Mouse (Mus musculus) common myeloid progenitor, adult 5-6 weeks (primary cell): ENCODE measurements at regions not wholly inside any gene's neighbourhood (a gene's known extent, or its start where the extent isn't known, plus 50 kb on each side); places are given as distances from the start of the nearest gene placed in this dataset.
A peak's percentile ranks its signal among the peaks of the same experiment; 100 is the strongest.

ENCODE experiments used
- ATAC-seq: replicated peaks from 2 replicates; pipeline ENCODE4 v1.8.0; 2016; ENCODE audit warnings: low read depth, mild to moderate bottlenecking, moderate TSS enrichment, inconsistent platforms; ENCODE audit not compliant: poor library complexity, severe bottlenecking

DNA sequence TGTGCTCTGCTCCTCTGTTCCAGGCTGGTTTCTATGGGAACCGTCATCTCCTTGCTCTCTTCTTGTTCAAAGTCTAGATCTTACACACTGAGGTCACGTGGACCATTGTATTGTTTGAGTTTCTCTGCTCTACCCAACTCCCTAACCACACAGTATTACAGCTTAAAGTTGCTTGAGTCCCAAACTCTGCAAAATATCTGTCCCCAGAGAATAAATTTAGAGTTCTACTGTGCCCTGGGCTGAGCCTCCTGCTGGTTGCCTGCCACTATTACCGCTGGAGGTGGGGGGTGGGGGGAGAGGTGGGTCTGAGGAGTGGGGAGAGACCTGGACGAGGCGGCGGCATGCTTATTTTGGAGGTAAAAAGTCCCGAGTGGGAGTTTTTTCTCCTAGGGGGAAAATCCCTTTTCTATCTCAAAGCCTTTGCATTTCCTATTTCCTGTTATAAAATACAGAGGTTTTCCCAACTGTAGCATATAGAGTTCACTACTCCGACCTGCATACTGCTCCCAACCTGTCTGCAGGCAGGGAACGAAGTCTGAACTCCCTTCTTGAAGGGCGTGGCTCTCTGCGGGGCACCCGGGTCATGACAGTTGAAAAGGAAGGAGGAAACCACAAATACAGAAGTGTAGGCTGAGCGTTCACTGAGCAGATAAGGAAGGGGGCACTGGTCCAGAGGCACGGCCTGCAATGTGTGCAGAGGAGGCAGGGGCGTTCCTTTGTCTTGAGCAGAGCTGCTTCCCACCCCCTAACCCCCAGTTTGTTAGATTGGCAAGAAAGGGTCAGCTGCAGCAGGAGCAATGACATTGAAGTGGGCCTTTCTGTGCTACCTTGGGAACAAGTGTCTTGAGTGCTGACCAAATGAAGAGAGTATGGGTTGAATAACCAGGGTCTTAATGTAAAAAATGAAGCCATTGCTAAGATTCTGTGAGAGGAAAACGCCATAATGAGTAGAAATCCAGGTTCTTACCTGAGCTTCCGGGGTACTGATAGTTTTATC lies 188.7 kb downstream of the Akap7 start:
- peak; percentile 94 for ATAC-seq

- ATAC-seq, result no peak
Measured at GRCm38 (mm10) chr10:25114316-25114715, 187.0 kb upstream of the Arg1 start.

DNA sequence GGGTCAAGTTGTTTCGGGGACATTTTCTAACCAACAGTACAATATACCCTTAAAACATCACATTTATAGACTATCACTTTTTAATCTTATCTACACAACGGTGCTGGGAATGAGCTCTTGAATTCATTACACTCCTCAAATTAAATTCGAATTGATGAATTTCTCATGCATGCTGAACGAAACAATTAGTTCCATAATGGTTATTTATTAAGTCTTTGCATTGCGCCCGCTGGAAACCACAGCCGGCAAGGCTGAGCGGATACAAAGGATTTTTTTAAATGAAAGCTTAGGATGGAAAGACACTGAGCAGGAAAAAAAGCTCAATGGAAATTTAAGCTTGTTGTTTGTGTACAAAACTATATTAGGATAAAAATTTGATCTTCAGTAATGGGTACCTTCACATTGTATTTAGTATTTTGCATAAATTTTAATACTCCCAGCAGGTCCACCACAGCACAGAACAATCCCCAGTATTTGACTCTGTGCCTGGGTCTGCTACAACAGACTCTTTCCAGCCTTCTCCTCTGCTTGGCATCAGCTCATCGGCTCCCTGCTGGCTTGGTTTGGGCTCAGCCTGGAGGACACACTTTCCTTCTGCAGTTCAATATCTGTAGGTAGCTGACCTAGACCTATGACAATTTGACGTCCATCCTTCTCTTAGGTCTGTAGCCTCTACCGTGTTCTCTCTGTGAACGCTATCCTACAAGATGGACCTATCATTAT lies 185.3 kb upstream of the Arg1 start:
- ATAC-seq, result no peak

DNA sequence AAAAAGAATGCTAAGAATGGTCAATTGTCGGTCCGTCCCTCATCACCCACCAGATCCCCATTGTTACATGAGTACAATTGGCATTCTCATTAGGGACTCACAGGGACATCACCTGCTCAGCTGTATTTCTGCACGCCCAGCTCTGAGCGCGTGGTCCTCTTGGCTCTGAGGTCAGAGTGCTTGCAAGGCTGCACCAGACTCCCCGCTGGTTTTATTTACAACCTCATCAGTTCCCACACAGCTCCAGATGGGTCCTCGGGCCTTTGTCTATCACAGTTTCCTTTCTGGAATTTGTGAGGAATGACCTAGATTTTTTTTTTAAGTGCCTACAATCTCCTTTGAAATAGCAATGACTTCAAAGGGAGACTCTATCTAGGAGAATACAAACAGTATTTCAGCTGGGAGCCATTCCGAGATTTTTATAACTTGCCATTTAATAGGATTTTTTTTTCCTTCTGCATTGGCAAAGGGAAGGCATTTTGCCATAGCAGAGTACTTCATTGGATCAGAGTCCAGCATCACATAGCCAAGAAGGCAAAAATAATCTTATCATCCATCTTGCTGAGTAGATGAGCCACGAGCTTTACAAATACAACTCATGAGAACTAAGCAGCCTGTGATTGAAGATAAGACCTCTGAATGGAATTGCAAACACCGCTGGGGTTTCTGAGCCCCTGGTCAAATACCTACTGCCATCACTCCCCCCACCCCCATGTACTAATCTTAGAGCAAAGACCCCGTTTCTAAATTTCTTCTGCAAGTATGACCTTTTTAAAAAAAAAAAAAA lies 184.5 kb upstream of the Arg1 start:
- no peak for ATAC-seq

DNA sequence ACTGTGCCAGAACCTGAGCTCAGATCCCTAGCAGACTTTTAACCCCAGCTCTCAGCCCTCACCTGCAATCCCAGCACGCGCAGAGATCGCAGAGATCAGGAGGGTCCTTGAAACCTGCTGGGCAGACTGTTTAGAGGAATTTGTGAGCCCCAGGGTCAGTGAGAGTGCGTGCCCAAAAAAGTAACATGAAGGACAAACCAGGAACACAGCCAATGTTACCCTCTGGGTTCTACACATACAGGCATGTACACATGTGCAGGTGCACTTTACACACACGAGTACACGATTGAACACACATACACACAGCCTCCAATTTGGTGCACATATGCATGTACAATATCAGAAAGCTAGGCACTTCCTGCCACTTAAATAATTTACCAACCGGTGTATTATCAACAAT lies 183.9 kb upstream of the Arg1 start:
- no peak for ATAC-seq

GRCm38 (mm10) chr10:25098070-25098469 lies 170.8 kb upstream of the Arg1 start:
- ATAC-seq, result no peak

DNA sequence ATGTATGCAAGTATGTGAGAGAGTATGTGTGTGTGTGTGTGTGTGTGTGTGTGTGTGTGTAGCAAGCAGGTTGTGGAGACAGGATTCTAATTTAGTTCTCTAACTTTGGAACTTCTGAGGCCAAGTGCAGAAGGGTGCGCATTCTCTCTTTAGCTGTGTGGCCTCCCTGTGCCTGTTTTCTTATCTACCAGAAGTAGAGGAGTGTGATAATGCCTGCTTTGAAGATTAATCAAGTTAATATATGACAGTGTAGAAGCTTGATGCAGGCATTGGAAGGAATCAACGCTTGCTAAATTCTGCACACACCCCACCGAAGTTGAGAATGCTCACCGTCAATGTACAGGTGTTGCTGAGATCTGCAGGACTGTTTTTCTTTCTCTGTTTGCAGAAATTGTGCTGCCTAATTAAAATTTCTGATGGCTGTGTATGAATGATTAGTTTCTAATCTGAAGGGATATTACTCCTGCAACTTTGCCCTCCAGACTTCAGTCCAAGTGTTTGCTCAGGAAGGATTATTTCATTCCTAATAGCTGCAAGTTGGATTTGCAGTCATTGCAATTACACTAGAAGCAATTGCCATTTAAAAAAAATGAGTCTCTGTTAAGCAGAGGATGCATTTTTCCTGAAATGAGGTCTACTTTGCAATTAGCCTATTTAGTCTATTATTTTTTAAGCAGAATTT lies 162.6 kb upstream of the Arg1 start:
- no peak for ATAC-seq

- ATAC-seq, result no peak
Measured at GRCm38 (mm10) chr10:25086745-25087144, 159.5 kb upstream of the Arg1 start.

GRCm38 (mm10) chr10:25082930-25083329 lies 155.6 kb upstream of the Arg1 start:
- no peak for ATAC-seq

DNA sequence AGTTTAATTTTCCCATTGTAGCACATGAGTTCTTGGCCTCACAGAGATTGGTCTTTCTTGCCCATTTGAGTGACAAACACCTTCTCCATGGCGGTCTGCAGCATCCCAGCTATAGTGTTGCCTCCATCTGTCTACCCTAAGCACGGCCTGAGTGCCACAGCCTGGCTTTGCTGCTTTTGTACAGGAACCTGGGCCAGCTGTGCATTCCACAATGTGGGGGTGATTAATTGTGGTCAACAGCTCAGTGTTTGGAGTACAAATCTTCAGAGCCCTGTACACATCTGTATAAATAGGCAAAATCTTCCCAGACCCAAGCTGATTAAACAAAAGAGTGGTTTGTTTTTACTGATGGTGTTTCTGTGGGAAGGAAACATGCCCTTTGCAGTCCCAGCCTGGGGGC lies 145.3 kb upstream of the Arg1 start:
- no peak for ATAC-seq

- ATAC-seq, result no peak
Measured at GRCm38 (mm10) chr10:25068301-25068700, 141.0 kb upstream of the Arg1 start.

DNA sequence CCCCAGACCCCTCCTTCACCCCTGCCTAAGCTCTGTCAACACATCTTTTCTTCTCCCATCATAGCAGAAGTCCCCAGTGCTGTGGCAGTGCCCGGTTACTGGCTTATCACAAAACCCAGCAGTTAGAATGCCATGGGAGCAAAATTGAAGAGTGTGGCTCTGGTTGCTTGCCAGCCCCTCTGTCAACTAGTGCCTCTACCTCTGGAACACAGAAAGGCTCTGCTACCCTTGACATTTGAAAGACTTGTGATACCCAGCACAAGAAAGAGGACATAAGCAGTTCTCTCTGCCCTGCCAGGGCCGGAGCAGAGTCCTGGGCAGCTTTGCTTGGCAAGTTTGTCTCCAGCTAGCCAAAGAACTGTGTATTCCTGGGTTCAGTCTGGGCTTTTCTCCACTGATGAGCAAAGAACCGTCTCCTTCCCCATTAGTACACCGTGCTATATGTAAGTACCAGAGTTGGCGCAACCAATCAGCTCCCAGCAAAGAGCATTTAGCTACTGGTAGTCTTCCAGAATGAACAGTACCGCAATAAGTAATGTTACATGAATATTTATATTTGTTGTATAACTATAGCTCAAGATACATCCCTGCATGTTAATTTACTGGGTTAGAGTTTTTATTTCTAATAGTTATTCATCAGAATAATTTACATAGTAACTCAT lies 137.5 kb upstream of the Arg1 start:
- no peak for ATAC-seq

DNA sequence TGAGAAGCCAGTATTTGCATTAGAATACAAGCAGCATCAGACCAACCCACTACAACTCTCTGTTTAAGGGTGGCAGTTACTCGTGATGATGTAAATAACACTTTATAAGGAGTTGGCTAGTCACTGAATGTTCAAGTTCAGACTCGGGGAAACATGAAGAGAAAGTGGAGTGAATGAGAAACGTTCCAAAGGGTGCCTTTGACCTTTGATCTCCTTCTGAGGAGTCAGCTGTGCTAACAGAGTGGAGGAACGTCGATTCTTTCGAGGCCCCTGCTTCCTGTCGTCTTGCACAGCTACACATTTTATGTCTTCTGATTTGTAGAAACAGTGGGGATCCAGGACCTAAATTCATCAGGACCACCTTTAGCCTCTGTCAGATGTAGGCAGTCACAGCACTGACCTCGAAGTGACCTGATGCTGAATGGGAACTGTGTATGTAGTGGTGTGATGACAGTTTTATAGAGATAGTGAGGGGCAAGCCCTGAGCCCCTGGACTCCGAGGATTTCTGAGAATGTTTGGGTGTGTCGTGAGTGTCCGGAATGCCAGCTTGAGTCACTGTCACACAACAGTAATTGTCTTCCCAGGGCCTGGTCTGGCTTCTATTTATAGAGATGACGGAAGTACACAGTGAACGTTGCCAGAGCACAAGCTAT lies 134.2 kb upstream of the Arg1 start:
- no peak for ATAC-seq

DNA sequence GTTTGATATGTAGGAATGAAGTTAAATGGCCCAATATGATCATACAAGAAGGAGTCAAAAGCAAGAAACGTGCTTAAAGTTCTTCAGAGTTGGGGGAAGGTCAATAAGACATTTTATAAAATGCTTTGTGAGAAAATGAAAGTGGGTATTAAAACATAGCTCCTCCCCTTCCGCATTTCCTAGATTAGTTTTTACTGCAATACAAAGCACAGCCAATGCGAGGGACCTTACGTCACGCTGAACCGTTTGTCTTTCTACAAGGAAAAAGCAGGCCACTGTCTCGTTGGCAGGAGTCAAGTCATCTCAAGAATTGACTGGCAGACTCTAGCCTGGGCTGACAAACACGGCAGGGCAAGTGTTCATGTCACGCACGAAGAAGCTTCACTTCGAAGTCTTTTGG lies 131.4 kb upstream of the Arg1 start:
- ATAC-seq, result no peak

- peak; percentile 74 for ATAC-seq
Measured at GRCm38 (mm10) chr10:25051998-25052397, 124.7 kb upstream of the Arg1 start.

- ATAC-seq, result no peak
Measured at GRCm38 (mm10) chr10:25051368-25051874, 124.1 kb upstream of the Arg1 start.

DNA sequence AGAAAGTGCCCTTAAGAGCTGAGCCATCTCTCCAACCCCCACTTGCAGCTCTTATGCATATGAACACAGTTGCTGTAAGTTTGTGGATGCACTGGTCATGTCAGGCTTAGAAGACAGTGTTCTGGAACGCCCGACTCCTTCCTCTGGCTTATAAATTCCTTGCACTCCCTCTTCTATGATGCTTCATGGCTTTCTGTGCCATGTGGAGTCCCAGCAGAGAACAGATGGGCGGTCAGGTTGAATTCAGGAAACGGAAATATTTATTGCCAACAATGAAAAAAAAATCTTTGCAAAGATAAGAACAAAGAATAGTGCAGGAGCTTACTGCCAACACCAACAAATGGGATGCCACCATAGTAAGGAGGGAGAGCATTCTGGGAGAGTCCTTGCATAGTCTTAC lies 113.9 kb upstream of the Arg1 start:
- no peak for ATAC-seq

- ATAC-seq, result no peak
Measured at GRCm38 (mm10) chr10:25039926-25040325, 112.6 kb upstream of the Arg1 start.

DNA sequence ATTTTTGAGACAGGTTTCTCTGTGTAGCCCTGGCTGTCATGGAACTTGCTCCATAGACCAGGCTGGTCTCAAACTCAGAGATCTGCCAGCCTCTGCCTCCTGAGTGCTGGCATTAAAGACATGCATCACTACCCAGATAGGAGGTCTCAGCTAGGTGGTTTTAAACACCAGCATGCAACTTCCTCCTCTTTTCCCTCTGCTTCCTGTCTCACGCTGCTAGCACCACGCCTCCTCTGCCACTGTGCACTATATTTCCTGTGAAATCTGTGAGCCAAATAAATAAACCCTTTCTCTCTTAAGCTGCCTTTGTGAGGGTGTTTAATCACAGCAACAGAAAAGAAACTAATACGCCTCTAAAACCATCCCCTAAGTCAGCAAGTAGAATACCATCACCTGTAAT lies 109.6 kb upstream of the Arg1 start:
- ATAC-seq, result no peak
